Mouse (Mus musculus): ENCODE results near the gene Hoxc12.

Hoxc12 gene

GRCm38 (mm10) chr15:102979936-102980335 lies 43.4 kb downstream of the Hoxc12 start:
- ATAC-seq (ENCODE audit: insufficient number of reproducible peaks, low FRiP score, low TSS enrichment) = no peak

- ATAC-seq (ENCODE audit: insufficient number of reproducible peaks, low FRiP score, low TSS enrichment) = no peak
Observed at GRCm38 (mm10) chr15:102980352-102980751, 43.8 kb downstream of the Hoxc12 start.

DNA sequence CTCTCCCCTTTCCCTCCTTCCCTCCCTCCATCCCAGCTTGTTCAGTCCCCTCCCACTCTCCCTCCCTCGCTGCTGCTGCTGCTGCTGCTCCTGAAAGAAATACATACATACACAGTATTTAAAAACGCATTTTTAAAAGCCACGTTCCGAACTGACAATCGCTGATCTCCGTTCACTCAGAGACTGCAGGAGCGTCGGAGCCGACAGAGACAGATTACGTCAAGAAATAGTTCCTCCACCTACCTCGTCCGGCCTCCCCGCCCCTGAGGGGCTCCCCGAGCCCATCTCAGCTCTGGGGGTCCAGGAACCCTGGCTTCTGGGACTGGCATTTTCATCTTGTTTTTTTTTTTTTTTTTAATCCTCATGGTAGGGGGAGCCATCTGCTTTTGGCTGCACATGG lies 44.4 kb downstream of the Hoxc12 start:
- no peak for ATAC-seq (ENCODE audit: insufficient number of reproducible peaks, low FRiP score, low TSS enrichment)

DNA sequence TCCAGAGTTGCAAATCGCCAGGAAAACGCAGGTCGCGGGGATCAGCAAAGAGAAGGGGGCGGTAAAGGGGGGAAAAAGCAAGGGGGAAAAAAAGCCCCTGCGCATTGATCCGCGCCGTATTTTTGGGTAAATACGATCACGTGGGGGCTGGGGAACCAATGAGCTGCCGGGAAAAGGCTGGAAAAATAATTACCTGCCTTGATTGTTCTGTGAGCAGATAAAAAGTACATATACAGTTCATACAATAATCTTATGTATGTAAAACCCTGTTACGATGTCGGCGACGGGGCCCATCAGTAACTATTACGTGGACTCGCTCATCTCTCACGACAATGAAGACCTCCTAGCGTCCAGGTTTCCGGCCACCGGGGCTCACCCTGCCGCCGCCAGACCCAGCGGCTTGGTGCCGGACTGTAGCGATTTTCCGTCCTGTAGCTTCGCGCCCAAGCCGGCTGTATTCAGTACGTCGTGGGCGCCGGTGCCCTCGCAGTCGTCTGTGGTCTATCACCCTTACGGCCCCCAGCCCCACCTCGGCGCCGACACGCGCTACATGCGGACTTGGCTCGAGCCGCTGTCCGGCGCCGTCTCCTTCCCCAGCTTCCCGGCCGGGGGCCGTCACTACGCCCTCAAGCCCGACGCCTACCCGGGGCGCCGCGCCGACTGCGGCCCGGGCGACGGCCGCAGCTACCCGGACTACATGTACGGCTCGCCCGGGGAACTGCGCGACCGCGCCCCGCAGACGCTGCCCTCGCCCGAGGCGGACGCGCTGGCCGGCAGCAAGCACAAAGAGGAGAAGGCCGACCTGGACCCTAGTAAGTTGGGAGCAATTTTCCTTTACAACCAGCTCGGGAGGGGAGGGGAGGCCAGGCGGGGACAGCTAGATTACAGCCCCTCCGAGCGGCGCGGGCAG lies 45.1 kb downstream of the Hoxc12 start:
- no peak for ATAC-seq (ENCODE audit: insufficient number of reproducible peaks, low FRiP score, low TSS enrichment)

GRCm38 (mm10) chr15:102983716-102984115 lies 47.2 kb downstream of the Hoxc12 start:
- ATAC-seq (ENCODE audit: insufficient number of reproducible peaks, low FRiP score, low TSS enrichment) = no peak

GRCm38 (mm10) chr15:102984521-102984920 lies 48.0 kb downstream of the Hoxc12 start:
- no peak for ATAC-seq (ENCODE audit: insufficient number of reproducible peaks, low FRiP score, low TSS enrichment)

- no peak for ATAC-seq (ENCODE audit: insufficient number of reproducible peaks, low FRiP score, low TSS enrichment)
Observed at GRCm38 (mm10) chr15:102984925-102985324, 48.4 kb downstream of the Hoxc12 start.

DNA sequence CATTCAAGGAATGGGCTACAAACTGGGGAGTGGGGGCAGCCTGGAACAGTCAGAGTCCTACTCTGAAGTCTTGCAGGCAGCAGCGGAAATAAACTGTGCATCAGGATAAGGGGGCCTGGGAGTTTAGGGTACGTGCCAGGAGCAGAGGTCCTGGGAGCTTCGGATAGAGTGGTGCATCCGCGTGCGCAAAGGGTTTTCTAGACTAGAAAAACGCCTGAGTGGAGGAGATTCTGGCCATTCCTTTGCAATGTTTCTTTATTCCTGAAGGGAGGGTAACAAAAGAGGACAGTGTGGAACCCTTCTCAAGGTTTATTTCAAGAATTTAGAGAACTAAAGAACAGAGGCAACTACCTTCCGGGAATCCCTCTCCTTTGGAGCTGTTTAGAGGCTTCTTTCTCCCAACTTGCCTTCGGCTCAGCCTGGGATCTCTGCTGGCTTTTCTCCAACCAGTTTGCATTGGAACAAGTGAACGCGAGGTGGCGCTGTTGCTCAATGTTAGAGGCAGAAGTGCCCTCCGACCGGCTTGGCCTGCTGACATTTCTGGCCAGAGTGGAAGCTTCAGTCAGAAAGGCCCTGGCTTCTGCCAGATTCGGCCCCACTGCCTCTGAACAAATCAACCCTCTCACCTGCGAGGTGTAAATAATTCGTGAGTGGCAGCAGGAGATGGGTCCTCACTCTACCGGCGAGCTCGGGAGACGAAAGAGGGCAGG lies 50.7 kb downstream of the Hoxc12 start:
- peak; percentile 52; the same call in 1 of the 2 replicates for ATAC-seq (ENCODE audit: insufficient number of reproducible peaks, low FRiP score, low TSS enrichment)

- no peak for ATAC-seq (ENCODE audit: insufficient number of reproducible peaks, low FRiP score, low TSS enrichment)
Observed at GRCm38 (mm10) chr15:102988078-102988477, 51.5 kb downstream of the Hoxc12 start.
